Mouse (Mus musculus) c-Kit-positive CD71-negative TER-119-negative erythroid progenitor cells, embryonic 14.5 days (primary cell): ENCODE results near the gene 1700125H20Rik.
"Not testable (repeated sequence)": the region's sequence is repeated elsewhere in the genome, so short reads cannot be mapped to it uniquely, and the experiment has no call there.

ENCODE experiments used
- DNase-seq: peaks from one replicate; pipeline ENCODE4 v3.0.0-alpha.2; 2013; ENCODE audit warnings: low read depth

Gene 1700125H20Rik

DNA sequence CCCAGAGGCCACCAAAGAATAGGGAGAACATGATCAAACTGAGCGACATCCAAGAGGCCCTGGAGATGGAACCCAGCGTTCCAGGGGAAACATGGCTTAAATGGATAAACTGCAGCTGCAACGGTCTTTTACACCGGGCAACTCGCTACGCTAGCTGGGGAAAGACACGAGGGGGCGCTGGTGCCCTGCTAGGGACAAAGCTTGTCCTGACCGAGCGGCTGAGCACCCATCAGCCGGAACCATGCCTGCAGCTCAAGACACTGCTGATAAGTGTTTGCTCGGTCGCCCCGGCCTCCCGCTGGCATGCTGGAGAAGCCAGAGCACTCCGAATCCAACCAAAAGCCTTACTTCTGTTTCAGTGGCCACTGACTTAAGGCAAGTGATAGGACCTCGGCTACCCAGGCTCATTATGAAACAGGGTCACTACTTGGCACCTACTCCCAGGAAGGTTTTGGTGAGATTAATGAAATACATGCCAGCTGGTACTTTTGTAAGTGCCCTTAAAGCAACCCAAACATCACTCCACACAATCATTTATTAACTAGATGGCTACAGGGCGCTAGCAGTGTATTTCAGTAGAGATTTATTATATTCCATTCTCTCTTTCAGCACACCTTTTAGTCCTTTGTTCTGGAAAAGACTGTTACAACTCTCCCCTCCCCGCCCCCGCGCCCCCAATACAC is at the start of gene 1700125H20Rik:
Gene 1700125H20Rik, plus strand, starts transcription at position 347 of the 683 bp plus-strand sequence.
- DNase-seq, result peak; percentile 87

DNA sequence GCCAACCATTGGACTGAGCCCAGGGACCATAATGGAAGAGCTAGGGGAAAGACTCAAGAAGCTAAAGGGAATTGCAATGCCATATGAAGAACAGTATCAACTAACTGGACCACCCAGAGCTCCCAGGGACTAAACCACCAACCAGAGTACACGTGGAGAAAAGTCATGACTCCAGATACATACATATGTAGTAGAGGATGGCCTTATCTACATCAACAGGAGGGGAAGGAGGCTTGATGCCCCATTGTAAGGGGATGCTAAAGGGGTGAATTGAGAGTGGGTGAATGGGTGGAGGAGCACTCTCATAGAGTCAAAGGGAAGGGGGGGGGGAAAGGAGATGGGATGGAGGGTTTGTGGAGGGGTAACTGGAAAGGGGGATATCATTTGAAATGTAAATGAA is 48.1 kb upstream of the 1700125H20Rik start:
- DNase-seq, result no peak

DNA sequence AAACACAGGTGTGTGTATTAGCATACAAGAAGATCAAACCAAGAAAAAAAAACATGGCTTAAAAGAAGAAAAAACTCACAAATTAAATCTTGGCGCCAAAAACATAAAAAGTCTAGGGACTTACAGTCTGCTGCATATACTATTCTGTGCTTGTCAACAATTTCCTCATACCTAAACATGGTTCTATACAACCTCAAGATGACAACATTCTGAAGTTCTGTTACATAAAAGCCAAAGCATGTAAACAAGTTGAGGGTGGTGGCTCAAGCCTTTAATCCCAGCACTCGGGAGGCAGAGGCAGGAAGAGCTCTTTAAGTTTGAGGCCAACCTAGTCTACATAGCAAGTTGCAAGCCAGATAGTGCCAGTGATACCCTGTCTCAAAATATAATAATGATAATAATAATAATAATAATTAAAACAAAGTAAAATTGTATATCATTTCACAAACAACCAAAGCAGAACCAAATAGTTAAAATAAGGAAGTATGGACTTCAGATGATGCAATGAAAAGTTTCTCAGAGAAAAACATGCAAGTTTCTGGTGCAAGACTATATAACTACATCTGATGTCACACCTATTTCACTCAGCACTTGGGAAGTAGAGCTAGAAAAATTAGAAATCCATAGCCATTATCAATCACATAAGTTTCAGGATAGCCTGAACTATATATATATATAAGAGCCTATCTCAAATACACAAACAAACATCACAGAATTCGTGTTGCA is 46.8 kb upstream of the 1700125H20Rik start:
- no peak for DNase-seq

DNA sequence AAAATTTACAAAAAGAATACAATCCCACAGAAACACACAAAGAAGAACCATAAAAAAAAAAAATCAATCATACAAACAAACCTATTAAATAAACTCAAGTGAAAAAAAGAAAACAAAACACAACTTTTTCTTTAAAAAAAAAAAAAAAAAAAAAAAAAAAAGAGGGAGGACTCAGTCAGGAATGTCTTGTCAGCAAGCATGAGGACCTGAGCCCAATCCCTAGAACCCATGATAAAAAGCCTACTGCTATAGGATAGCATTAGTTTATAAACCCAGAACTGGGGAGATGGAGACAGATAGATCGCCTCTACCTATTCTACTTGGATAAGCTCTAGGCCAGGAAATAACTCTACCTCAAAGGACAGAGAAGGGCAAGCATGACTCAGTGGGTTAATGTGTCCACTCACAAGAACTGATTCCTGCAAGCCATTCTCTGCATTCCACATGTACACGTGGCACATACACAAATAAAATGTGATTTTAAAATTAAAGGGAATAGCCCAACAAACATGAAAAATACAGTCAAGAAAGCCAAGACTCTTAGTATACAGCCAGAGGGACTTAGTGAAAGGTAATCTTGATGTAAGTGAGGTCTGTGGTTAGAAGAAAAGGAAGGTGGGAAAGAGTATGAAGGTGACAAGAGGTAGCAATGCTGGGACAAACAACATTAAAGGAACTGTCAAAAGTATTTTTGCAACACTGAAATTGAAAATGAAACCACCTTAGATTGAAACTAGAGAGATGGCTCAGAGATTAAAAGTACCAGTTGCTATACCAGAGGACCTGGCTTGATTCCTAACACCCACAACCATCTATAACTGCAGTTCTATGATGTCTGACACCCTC is 43.7 kb upstream of the 1700125H20Rik start:
- DNase-seq, result no peak

DNA sequence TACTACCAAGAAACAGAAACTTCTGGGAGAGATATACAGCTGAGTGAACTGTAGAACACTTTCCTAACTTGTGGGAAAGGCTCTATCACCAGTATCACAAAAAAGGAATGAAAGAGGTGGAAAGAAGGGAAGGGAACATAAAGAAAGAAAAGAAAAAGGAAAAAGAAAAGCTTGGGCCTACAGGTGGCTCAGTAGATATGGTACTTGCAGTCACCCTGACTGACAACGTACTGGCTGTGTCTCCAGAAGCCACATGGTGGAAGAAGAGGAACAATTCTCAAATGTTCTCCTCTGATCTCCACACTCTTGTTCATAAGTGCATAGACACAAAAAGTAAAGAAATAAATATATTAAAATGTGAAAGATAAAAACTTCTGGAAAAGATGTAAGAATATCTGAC is 41.3 kb upstream of the 1700125H20Rik start:
- no peak for DNase-seq

DNA sequence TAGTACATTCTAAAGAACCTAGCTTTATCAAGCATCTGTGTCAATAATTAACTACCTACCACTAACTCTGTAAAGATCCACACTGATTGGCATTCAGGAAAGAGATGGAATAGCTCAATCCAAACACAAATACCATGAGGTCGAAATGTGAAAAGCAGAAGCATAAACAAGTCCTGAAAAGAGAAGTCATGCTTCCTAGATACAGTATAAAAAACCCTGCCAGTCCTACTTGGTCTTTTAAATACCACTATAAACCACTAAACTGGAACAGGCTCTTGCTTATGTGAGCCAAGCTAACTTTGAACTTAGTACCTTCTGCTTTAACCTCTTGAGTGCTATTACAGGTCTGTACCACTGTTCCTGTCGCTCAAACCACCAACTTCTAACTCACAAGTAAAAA is 38.7 kb upstream of the 1700125H20Rik start:
- no peak for DNase-seq

DNA sequence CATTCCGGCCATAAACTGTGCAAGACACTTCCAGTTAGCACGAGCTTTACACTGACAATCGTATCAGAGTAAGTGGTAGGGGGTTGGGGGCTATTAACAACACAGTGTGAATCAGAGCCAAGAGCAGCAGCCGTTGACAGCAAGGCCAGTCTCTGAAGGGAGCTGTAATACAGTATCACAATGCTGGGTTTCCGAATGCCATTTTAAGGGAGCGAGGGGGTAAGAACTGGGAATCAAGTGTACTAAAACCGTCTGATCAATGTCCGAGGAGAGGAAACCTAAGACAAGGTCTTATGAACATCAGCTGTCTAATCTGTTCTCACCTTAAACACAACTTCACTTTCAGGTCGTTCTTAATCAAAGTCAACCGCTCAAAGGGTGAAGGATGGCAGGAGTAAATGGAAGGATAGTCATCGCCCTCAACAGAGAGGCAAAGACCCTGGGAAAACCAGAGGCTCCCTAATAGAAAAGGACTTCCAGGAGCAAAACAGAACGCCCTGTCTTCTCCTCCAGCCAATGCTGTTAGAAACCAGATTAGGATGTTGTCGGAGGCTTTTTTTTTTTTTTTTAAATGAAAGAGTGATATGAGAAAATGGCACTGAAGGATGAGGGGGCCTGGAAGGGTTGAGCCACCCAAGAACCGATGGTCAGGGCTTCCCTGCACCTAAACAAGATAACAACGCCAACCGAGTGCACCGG is 31.3 kb upstream of the 1700125H20Rik start:
- no peak for DNase-seq

DNA sequence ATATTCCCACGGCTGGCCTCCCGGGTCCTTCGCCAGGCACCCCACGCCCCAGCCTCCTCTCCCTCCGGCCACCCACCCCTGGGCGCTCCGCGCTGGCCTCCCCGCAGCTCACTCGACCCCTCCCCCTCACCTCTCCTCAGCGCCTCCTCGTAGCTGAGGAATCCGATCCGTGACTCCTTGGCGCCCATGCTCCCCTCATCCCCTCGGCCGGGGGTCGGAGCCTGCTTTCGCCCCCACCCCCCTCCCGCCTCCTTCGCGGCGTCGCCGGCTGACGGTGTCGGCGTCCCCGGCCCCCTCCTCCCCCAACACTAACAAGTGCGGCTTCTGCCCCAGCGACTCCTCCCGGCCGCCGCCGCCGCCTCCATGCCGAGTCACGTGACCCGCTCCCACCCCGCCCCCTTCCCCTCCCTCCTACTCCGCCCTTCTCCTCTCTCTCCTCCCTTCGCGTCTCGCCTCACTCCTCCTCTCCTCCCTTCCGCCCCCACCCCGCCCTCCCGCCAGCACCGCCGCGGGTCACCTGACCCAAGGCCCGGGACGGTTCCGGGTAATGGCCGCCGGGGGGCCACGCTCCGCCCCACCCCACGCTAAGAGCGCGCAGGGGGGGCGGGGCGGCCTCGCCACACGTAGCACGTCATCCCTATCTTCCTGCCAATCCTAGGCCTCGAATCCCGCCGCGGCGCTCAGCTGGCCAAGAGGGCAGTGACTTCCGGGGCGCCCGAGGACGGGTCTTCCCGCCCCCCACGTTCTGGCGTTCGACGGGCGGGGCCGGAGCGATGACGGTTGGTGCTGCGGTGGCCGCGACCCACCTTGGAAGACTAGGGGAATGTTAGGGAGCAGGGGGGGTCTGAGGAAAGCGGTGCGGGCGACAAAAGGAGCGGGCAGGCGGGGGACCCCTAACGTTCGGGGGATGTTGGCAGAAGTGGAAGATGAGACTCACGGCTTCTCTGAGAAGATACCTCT is 30.3 kb upstream of the 1700125H20Rik start, which contains the start of gene Usp32:
Gene Usp32, minus strand, starts transcription at position 581 of the 960 bp plus-strand sequence.
- peak; percentile 95 for DNase-seq

DNA sequence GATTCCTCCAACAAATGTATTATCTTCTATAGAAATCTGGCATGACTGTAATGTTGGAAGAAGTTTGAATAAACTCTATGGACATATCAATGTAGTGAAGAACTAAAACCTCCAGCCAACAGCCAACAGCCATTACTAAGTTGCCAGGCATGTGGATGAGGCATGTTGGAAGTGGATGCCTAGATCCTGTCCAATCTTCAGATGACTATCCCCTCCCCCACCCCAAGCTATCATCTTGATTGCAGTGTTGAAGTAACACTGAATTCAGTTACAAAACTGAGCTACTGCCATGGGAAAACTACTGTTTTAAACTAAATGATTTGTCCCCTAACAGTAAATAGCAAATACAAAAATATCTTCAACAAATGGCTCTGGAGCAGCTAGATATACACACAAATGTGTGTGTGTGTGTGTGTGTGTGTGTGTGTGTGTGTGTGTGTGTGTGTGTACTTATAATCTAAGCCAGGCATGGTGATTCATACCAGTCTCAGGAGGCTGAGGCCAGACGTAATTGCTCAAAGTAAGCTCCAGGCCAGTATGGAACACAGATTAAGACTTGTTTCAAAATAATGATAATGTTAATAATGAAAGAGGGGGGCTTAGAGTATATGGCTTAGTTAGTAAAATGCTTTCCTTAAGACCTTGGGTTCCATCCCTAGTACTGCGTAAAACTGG is 17.8 kb upstream of the 1700125H20Rik start:
- DNase-seq, result no peak

DNA sequence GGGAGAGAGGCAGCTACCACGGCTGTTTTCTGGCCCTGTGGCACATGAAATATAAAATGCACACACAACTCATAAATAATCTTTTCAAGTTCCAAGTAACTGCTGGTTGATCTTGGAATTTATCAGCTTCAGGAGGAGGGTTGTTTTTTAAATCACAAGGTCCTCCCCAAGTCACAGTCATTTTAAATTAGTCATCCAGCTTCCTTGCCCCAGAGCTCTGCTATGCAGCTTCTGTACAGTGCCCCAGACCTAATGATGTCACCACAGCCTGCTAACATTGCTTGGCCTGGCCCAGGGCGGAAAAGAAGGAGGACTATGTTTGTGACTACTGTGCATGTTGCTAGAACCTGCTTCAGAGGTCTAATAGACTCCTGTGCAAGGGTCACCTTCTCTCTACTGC is 12.9 kb upstream of the 1700125H20Rik start:
- no peak for DNase-seq

DNA sequence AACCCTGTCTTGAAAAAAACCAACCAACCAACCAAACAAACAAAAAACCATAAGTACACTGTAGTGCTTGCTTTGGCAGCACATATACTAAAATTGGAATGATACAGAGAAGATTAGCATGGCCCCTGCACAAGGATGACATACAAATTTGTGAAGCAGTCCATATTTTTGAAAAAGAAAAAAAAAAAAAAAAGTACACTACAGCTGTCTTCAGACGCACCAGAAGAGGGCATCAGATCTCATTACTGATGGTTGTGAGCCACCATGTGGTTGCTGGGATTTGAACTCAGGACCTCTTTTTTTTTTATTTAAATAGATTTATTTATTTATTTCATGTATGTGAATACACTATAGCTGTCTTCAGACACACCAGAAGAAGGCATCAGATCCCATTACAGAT is 7.2 kb upstream of the 1700125H20Rik start:
- DNase-seq, result not testable (repeated sequence)

DNA sequence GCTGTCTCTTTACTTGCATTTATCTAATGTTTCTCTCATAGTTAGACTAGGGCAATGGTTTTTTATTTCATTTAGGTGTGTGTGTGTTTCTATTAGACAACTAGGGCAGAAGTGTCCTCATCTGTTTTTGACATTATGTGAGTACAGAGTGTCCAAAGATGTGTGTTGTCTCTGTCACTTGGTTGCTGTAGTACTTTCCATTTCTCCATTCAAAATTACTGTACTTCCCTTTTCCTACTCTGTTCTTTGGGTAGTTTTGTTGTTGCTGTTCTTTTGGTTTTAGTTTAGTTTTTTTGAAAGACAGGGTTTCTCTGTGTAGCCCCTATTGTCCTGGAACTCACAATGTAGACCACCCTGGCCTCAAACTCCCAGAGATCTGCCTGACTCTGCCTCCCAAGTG is 5.8 kb upstream of the 1700125H20Rik start:
- DNase-seq, result no peak

DNA sequence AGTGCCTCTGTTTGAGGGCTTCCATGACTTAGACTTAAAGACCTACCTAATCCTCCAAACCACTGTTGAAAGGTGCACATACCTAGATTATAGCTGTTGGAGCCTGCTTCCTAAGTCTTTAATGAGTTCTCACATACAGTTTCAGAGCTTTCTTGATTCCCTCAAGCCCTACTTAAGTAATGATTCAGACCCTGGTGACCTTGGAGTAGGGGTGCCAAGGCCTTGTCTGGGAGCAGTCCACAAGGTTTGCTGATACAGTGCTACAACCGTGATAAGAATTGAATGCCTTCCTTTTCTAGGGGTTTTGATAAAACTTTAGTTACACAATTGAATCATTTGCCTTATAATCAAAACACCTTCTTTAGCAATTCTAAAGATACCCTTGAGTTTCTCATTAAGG is 2.7 kb upstream of the 1700125H20Rik start:
- DNase-seq, result no peak

DNA sequence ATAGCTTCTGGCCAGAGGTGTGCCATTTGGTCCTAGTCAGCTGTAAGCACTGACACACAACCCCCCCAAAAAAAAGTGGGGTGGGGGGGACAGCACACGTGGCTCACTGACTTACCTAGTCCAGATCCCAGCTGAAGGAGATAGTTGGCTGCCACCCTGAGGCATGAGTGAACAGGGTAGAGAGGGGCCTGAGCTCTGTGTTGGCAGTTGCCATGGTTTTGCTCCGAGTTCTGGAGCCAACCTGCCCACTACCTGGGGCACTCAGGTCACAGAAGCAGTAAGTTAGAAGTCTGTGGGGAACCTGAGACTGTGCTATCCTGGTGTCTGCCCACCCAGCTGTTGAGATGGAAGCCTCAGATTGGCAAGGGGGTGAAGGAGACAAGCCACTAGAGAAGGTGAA is 629 bp downstream of the 1700125H20Rik start:
- no peak for DNase-seq

DNA sequence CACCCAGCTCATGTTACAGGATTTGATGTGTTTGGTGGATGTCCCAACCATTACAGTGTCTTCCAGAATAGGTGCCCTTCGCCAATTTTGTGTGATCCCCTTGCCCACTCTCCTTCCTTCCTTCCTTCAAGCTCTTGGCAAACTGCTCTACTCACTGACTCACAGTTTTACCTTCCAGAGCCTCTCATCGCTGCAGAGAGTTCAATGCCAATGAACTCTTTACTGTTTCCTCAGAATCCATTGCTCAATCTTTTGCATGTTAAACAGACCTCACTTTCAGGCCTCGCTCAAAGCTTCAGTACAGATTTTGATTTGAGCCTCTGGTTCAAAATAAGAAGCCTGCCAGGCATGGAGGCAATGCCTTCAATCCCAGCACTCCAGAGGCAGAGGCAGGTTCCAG is 5.7 kb downstream of the 1700125H20Rik start:
- no peak for DNase-seq

DNA sequence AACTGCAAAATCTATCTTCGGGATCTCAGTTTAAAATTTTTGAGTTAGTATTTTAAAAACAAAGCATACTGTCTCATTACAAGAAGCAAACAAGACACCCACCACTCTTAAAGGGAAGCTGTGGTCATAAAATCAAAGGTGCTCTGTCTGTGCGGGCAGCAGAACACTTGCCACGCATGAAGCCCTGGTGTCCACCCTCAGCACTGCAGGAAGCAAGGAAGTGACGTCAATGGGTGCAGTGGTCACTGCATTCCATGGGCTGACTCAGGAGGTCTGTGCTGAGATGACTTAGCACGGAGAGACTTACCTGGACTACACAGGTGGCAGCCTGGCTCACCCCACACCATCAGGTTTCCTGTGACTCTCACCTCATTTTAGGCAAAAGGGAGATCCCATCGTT is 7.6 kb downstream of the 1700125H20Rik start:
- DNase-seq, result no peak

DNA sequence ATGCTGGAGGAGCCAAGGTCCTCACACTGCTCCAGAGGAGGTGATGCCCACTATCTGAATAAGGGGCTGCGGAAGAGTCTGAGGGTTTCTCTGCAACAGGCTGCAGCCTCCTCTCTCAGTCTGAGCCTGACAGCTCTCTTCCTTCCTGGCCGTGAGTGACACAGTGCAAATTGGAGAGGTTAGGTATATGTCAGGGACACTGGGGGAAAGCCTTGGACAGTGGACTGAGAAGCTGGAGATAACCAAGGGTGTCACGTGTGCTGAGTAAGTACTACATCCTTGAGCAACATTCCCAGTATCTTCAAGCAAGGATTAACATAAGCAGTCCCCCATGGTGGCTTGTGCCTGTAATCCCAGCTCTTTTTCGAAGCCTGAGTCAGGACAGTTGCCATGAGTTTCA is 8.2 kb downstream of the 1700125H20Rik start:
- no peak for DNase-seq

DNA sequence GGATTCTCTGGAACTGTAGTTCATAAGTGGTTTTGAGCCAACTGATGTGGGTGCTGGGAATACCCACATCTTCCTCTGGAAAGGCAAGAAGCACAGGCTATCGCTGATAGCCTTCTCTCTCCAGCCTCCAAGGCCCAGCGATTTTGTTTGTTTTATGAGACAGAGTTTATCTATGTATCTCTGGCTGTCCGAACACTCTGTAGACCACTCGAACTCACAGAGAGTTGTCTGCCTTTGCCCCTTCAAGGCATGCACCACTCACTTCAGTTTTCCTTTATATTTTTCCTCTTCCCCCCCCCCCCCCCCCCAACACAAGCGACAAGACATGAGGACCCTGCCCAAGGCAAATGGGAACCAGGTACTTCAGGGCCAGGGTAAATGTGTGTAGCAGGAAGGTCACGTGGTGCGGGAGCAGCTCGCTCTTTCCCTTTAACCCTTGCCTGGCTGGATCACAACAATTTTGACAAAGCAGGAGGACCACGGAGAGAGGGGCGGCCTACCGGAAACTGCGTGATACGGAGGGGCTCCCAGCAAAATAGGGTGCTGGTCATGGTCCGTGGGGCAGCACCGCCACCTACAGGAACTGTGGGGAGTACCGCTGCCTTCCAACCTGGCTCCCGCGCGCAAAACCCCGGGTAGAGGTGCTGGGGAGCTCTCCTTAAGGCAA is 12.5 kb downstream of the 1700125H20Rik start:
- DNase-seq, result peak; percentile 60

DNA sequence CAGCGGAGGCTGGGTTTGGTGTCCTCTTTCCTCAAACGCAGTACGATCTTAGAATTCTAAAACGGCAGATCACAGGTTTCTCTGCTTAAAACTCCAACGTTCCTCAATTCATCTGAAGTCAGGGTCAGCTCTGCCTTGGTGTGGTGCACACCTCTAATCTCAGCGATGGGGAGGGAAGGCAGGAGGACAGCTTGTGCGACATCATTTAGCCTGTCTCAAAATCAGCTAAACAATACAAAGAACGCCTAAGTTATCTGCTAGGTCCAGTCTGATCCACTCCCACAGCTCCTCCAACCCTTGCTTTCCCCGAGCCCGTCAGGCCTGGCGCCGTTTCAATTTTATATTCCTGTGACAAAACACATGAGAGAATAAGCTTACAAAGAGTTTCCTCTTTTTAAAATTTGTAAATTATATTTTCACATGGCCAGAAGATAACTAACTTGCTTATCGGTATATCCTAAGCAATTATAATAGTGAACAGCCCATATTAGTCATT is 13.1 kb downstream of the 1700125H20Rik start:
- DNase-seq, result no peak

DNA sequence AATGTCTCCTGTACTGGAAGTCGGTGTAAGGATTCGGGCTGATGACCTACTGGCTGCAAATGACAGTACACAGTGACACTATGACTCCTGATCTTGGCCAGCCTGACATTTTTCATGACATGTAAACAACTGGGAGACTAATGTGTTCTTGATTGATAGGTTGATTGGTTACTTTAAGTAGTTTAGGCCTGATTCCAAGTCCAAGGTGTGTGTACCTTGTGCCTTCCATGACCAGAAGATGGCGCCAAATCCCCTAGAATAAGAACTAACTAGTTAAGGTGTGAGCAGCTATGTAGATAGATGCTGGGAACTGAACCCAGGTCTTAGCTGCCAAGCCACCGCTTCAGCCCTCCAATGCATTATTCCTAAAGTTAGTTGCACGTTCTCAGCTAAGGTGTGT is 13.9 kb downstream of the 1700125H20Rik start:
- DNase-seq, result peak; percentile 70
